Mouse (Mus musculus) embryonic facial prominence, embryonic 10.5 days (tissue): ENCODE measurements around the gene Gm17349. TPM values are rescaled to one million over a fixed set of nuclear protein-coding genes. Genes with fewer than 3 reads are reported as not detected.

Experiments
- DNase-seq: peaks from one replicate; pipeline ENCODE4 v3.0.0-alpha.2; 2017; ENCODE audit warnings: low spot score
- H3K27ac ChIP-seq: fragments of 300-500 bp; sonication (generic); replicated peaks from 2 replicates; pipeline ENCODE4 v1.5.1; 2016; ENCODE audit warnings: mild to moderate bottlenecking
- H3K27me3 ChIP-seq: fragments of 300-500 bp; sonication (generic); replicated peaks from 2 replicates; pipeline ENCODE4 v1.6.1; 2016; ENCODE audit warnings: low read depth, mild to moderate bottlenecking; ENCODE audit not compliant: poor library complexity, severe bottlenecking
- H3K36me3 ChIP-seq: fragments of 300-500 bp; sonication (generic); replicated peaks from 2 replicates; pipeline ENCODE4 v1.6.1; 2016; ENCODE audit warnings: mild to moderate bottlenecking, moderate library complexity
- H3K4me1 ChIP-seq: fragments of 300-500 bp; sonication (generic); 2 replicates; pipeline ENCODE4 v1.6.1; 2016
- H3K4me3 ChIP-seq: fragments of 300-500 bp; sonication (generic); 2 replicates; pipeline ENCODE4 v1.5.1; 2016; ENCODE audit warnings: mild to moderate bottlenecking, moderate library complexity
- H3K9me3 ChIP-seq: fragments of 300-500 bp; sonication (generic); 2 replicates; pipeline ENCODE4 v1.6.1; 2016; ENCODE audit warnings: mild to moderate bottlenecking
- WGBS: fragments of 180-500 bp; shearing (Covaris S2); methylation state at CpG from one replicate; pipeline ENCODE4 v1.1.7; 2016; 5-methylcytosine and 5-hydroxymethylcytosine counted together
- polyA plus RNA-seq: library from polyadenylated mRNA; unstranded; fragments of >200 nt; fragmentation: Nextera tagmentation; extraction: Ambion mirVana; gene quantifications from 2 replicates; pipeline ENCODE4 v1.2.1, GENCODE M21; 2016

The Gm17349 gene
- polyA plus RNA-seq, 1 experiment from 2014 or later = not detected

GRCm38 (mm10) chr15:99678063-99678800 is 27.1 kb downstream of the Gm17349 start:
- H3K9me3 ChIP-seq = no peaks in the 10 kb centered on the region
- WGBS = 12% methylated on average over 13 of the region's 13 CpGs
- peaks cover 38% of the 10 kb centered on the region for H3K4me1 ChIP-seq
- peaks cover 41% of the 10 kb centered on the region for H3K27me3 ChIP-seq
- peak; percentile 53 for DNase-seq
- H3K36me3 ChIP-seq = no peaks in the 10 kb centered on the region
- H3K27ac ChIP-seq = no peak overlapping the region; the same call in 1 of the 2 replicates
- H3K4me3 ChIP-seq = no peak overlapping the region

- Histone ChIP-seq H3K27ac (peak overlapping the region; percentile 35; the same call in 1 of the 2 replicates), H3K36me3 (no peaks in the 10 kb centered on the region), H3K27me3 (peaks cover 53% of the 10 kb centered on the region), H3K9me3 (no peaks in the 10 kb centered on the region), H3K4me1 (peaks cover 45% of the 10 kb centered on the region), H3K4me3 (no peak overlapping the region)
- no peak for DNase-seq
- 39% methylated on average over 8 of the region's 8 CpGs for WGBS
Measured at GRCm38 (mm10) chr15:99677089-99677488, 28.2 kb downstream of the Gm17349 start.

- H3K4me3 ChIP-seq = no peak overlapping the region
- peaks cover 65% of the 10 kb centered on the region for H3K4me1 ChIP-seq
- WGBS = 70% methylated on average over 3 of the region's 3 CpGs
- H3K27me3 ChIP-seq = peaks cover 75% of the 10 kb centered on the region
- no peaks in the 10 kb centered on the region for H3K9me3 ChIP-seq
- DNase-seq = no peak
- no peaks in the 10 kb centered on the region for H3K36me3 ChIP-seq
- no peak overlapping the region for H3K27ac ChIP-seq
Measured at GRCm38 (mm10) chr15:99674866-99675265, 30.4 kb downstream of the Gm17349 start.

- peaks cover 48% of the 10 kb centered on the region for H3K4me1 ChIP-seq
- H3K27me3 ChIP-seq = peaks cover 86% of the 10 kb centered on the region
- H3K9me3 ChIP-seq = no peaks in the 10 kb centered on the region
Measured at GRCm38 (mm10) chr15:99671783-99672182, 33.5 kb downstream of the Gm17349 start.

GRCm38 (mm10) chr15:99670964-99671670 is 34.2 kb downstream of the Gm17349 start:
- Histone ChIP-seq H3K4me3 (peak overlapping the region; percentile 73), H3K4me1 (peaks cover 49% of the 10 kb centered on the region), H3K9me3 (no peaks in the 10 kb centered on the region), H3K27me3 (peaks cover 91% of the 10 kb centered on the region), H3K36me3 (no peaks in the 10 kb centered on the region), H3K27ac (peak overlapping the region; percentile 77)
- WGBS = 11% methylated on average over 15 of the region's 17 CpGs
- DNase-seq = no peak

More at GRCm38 (mm10) chr15:99671783-99672182, 33.5 kb downstream of the Gm17349 start:
- H3K27ac ChIP-seq = no peak overlapping the region
- H3K36me3 ChIP-seq = no peaks in the 10 kb centered on the region
- no peak overlapping the region for H3K4me3 ChIP-seq
- 74% methylated on average over 14 of the region's 14 CpGs for WGBS
- DNase-seq = no peak

DNA sequence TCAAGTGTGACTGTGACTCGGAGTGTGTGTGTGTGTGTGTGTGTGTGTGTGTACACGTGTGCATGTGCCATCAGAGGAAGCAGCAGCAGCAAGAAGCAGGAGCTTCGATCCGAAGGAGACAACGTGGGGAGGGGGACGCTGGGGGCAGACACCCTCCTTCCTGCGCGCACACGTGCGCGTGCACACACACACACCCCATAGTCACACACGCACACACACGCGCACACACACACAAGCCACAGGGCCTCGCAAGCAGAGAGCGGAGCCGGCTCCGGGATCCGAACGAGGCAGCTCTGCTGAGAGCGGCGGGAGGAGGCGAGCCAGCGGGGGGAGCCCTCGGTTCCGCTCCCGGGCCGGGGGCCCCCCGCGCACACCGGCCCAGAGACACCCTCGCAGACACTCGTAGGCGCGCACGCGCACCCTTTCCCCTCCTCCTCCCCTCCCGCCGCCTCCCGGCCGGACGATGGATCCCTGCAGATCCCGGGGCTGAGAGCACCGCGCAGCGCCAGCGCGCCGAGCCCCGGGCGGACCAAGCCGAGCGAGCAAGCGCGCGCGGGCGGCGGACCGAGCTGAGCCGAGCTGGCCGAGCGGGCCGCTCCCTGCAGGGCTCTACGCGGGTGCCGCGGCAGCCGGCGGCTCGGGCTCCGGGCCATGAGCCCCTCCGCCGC is 35.0 kb downstream of the Gm17349 start, which contains the start of gene Asic1:
TSS of gene Asic1 (plus strand) at position 215 of the 668 bp plus-strand sequence.
- Histone ChIP-seq H3K27ac (peak within 1 kb of the TSS; percentile 77), H3K27me3 (peaks cover 91% of the 10 kb centered on the region)

GRCm38 (mm10) chr15:99669392-99669791 is 35.9 kb downstream of the Gm17349 start:
- H3K4me1 ChIP-seq = peaks cover 57% of the 10 kb centered on the region
- WGBS = 7% methylated on average over 1 of the region's 1 CpGs
- no peaks in the 10 kb centered on the region for H3K36me3 ChIP-seq
- peaks cover 93% of the 10 kb centered on the region for H3K27me3 ChIP-seq
- no peak overlapping the region for H3K27ac ChIP-seq
- DNase-seq = no peak
- H3K4me3 ChIP-seq = no peak overlapping the region
- no peaks in the 10 kb centered on the region for H3K9me3 ChIP-seq

More for the DNA sequence above, 35.0 kb downstream of the Gm17349 start, which contains the start of gene Asic1:
- Histone ChIP-seq H3K36me3 (no peaks in the 10 kb centered on the region), H3K4me1 (peaks cover 55% of the 10 kb centered on the region), H3K9me3 (no peaks in the 10 kb centered on the region), H3K4me3 (peak within 1 kb of the TSS; percentile 73)
- under 1% methylated on average over 58 of the region's 74 CpGs for WGBS
- DNase-seq = peak; percentile 76

GRCm38 (mm10) chr15:99668881-99669280 is 36.4 kb downstream of the Gm17349 start:
- H3K27me3 ChIP-seq = peaks cover 96% of the 10 kb centered on the region
- no peaks in the 10 kb centered on the region for H3K36me3 ChIP-seq
- H3K4me3 ChIP-seq = peak overlapping the region; percentile 14; the same call in 1 of the 2 replicates
- no peaks in the 10 kb centered on the region for H3K9me3 ChIP-seq
- H3K4me1 ChIP-seq = peaks cover 62% of the 10 kb centered on the region
- peak; percentile 82 for DNase-seq
- no peak overlapping the region for H3K27ac ChIP-seq
- 3% methylated on average over 12 of the region's 12 CpGs for WGBS

GRCm38 (mm10) chr15:99667544-99667943 is 37.7 kb downstream of the Gm17349 start:
- H3K4me1 ChIP-seq = peaks cover 61% of the 10 kb centered on the region
- 91% methylated on average over 2 of the region's 2 CpGs for WGBS
- peaks cover 93% of the 10 kb centered on the region for H3K27me3 ChIP-seq
- H3K9me3 ChIP-seq = no peaks in the 10 kb centered on the region
- H3K4me3 ChIP-seq = no peak overlapping the region
- no peak for DNase-seq
- no peaks in the 10 kb centered on the region for H3K36me3 ChIP-seq
- H3K27ac ChIP-seq = no peak overlapping the region

GRCm38 (mm10) chr15:99664600-99665451 is 40.5 kb downstream of the Gm17349 start:
- peak overlapping the region; percentile 73 for H3K27ac ChIP-seq
- WGBS = 1% methylated on average over 52 of the region's 52 CpGs

DNA sequence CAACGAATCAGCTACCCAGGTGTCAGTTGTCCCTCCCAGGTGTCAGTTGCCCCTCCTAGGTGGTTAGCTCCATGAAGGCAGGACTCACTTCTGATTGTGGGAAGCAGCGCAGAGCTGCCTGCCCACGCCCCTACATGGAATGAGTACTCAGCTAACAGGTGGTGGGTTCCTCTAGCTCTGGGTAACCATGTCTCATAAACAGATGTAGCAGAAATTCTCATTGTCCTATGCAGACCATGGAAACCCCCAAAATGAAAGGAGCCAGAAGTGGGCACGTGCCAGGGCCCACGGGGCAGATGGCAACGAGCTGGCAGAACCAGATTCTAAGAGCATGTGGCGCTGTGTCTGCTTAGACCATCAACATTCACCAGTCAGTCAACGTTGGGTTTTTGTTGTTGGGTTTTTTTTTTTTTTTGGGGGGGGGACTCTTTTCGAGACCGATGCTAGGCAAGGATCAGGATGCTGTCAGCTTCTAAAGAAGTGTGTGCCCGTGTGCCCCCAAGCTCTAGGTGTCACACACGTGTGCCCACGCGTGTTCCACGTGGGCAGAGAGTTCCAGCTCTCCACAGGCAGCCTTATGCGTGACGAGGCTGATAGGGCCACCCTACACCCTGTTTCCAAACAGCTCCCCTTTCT is 41.2 kb downstream of the Gm17349 start:
- Histone ChIP-seq H3K27ac (peak overlapping the region; percentile 73), H3K9me3 (no peaks in the 10 kb centered on the region), H3K36me3 (no peaks in the 10 kb centered on the region), H3K4me3 (peak overlapping the region; percentile 61), H3K4me1 (peaks cover 42% of the 10 kb centered on the region), H3K27me3 (peaks cover 78% of the 10 kb centered on the region)
- 4% methylated on average over 17 of the region's 17 CpGs for WGBS
- DNase-seq = no peak

More at GRCm38 (mm10) chr15:99664600-99665451, 40.5 kb downstream of the Gm17349 start:
- DNase-seq = peak; percentile 64
- Histone ChIP-seq H3K36me3 (no peaks in the 10 kb centered on the region), H3K27me3 (peaks cover 86% of the 10 kb centered on the region), H3K4me3 (peak overlapping the region; percentile 61), H3K9me3 (no peaks in the 10 kb centered on the region), H3K4me1 (peaks cover 44% of the 10 kb centered on the region)
